Mouse (Mus musculus): ENCODE results near the gene Olfr282.

- TF ChIP-seq CTCF (IDR thresholded peaks at IDR 0.05; ENCODE audit: borderline replicate concordance, insufficient read depth, low read depth, low read length) (no peak), POLR2A (IDR thresholded peaks at IDR 0.05; ENCODE audit: borderline replicate concordance, insufficient read depth, low read length) (no peak)
Observed at GRCm38 (mm10) chr15:98444561-98444960, 13.5 kb downstream of the Olfr282 start.
